Mouse (Mus musculus): ENCODE measurements around the gene Runx2. TPM values are rescaled to one million over a fixed set of nuclear protein-coding genes. Genes with fewer than 3 reads are reported as not detected.
A peak's percentile ranks its signal among the peaks of the same experiment; 100 is the strongest.

Runx2 gene
- total and polyA plus RNA-seq, 2 experiments from 2014 or later: 0.83 to 1.5 TPM

DNA sequence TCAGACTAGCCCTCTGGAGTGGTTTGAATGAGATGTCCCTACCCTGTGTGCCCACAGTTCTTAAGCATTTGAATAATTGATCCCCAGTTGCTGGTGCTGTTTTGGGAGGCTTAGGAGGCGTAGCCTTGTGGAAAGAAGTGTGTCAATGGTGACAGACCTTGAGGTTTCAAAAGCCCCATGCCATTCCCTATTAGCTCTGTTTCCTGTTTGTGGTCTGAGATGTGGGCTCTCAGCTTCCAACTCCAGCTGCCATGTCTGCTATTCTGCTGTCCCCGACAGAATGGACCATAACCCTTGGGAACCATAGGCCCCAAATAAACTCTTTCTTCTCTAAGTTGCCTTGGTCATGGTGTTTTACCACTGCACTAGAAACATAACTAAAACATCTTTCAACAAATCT, 194.1 kb downstream of the Runx2 start:
- TF ChIP-seq CTCF (IDR thresholded peaks at IDR 0.05; ENCODE audit: low read depth): no peak
- ATAC-seq (no peak), DNase-seq (ENCODE audit: low spot score) (no peak)
- no peak overlapping the region for H3K4me3 ChIP-seq (ENCODE audit: low read length)
- no peak overlapping the region for H3K27ac ChIP-seq
- H3K4me2 ChIP-seq (ENCODE audit: low read depth, low read length): no peak overlapping the region
- H3K9ac ChIP-seq (replicated peaks; ENCODE audit: low read length): no peak overlapping the region
- no peaks in the 10 kb centered on the region for H3K9me3 ChIP-seq (ENCODE audit: low read length)
- 85% methylated on average over 2 of the region's 2 CpGs for WGBS
- no peaks in the 10 kb centered on the region for H3K36me3 ChIP-seq (ENCODE audit: insufficient read depth, low read length)
- H3K27me3 ChIP-seq (ENCODE audit: insufficient read depth, low read length): no peaks in the 10 kb centered on the region
- no peaks in the 10 kb centered on the region for H3K4me1 ChIP-seq (ENCODE audit: insufficient read depth, low read length)

DNA sequence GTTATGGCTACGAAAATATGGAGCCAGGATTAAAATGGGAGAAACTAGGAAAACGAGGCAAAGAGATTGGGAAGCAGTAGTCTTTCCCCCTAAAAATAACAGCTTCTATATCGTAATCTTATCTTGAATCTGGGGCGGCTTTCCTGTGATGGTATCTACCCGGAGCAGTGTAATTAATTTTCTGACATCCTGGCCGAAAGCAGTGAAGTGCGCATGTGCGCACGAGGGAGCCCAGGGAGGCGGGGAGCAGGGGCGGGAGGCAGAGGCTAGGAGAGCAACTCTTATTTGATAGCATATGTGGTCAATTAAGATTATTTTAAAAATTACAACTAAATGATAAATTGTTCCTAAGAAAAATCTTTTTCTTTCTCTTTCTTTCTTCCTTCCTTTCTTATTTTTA, 195.9 kb downstream of the Runx2 start:
- Histone ChIP-seq H3K9ac (replicated peaks; ENCODE audit: low read length) (no peak overlapping the region; the same call in 1 of the 2 replicates), H3K4me3 (ENCODE audit: low read length) (no peak overlapping the region), H3K27me3 (ENCODE audit: insufficient read depth, low read length) (no peaks in the 10 kb centered on the region), H3K36me3 (ENCODE audit: insufficient read depth, low read length) (no peaks in the 10 kb centered on the region), H3K4me1 (ENCODE audit: insufficient read depth, low read length) (0 out of 2 replicates have a peak, but pooled peaks cover 1% of the 10 kb centered on the region), H3K27ac (no peak overlapping the region), H3K4me2 (ENCODE audit: low read depth, low read length) (0 out of 2 replicates have a peak overlapping the region, but pooled peaks have one; percentile 23), H3K9me3 (ENCODE audit: low read length) (no peaks in the 10 kb centered on the region)
- TF ChIP-seq CTCF (IDR thresholded peaks at IDR 0.05; ENCODE audit: low read depth): no peak
- ATAC-seq: no peak
- DNase-seq (ENCODE audit: low spot score): peak; percentile 68
- WGBS: 62% methylated on average over 11 of the region's 11 CpGs

DNA sequence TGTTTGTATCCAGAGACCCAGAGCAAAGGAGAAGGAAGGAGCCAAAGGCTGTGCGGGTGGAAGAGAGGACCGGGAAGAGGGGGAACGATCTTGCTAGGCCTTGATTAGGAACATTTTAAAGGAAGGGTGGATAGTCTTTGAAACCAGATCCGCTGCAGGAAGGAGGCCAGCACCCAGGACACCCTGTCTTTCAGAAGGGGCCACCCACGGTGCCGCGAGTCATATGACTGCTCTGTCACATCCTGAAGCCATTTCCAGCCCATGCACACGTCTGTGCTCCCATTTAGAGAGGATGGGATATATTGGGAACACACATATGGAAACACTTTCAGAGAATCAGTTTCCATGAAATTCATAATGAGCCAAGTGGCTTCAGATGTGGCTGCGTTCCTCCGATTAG, 196.4 kb downstream of the Runx2 start:
- H3K9me3 ChIP-seq (ENCODE audit: low read length): no peaks in the 10 kb centered on the region
- 0 out of 2 replicates have a peak overlapping the region, but pooled peaks have one; percentile 23 for H3K4me2 ChIP-seq (ENCODE audit: low read depth, low read length)
- TF ChIP-seq CTCF (IDR thresholded peaks at IDR 0.05; ENCODE audit: low read depth): no peak
- H3K36me3 ChIP-seq (ENCODE audit: insufficient read depth, low read length): no peaks in the 10 kb centered on the region
- no peak overlapping the region; the same call in 1 of the 2 replicates for H3K9ac ChIP-seq (replicated peaks; ENCODE audit: low read length)
- DNase-seq (ENCODE audit: low spot score) (no peak), ATAC-seq (no peak)
- H3K27ac ChIP-seq: peak overlapping the region; percentile 11; the same call in 1 of the 2 replicates
- no peak overlapping the region for H3K4me3 ChIP-seq (ENCODE audit: low read length)
- H3K27me3 ChIP-seq (ENCODE audit: insufficient read depth, low read length): no peaks in the 10 kb centered on the region
- 58% methylated on average over 10 of the region's 10 CpGs for WGBS
- H3K4me1 ChIP-seq (ENCODE audit: insufficient read depth, low read length): 0 out of 2 replicates have a peak, but pooled peaks cover 4% of the 10 kb centered on the region

DNA sequence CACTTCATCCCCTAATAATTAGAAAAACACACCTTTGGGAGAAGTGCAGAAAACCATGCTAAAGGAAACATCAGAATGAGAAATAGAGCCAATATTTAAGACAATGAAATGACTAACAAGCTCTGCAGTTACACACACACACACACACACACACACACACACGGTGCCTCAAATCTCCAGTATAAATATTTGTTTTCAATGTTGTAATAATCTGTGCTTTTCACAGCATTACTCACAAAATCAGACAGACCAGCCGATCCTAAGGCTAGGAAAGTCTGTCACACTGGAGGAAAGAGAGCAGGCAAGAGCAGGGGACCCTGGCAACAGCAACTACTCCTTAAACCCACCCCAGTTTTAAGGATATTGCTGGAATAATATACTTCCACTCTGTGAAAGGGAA, 196.9 kb downstream of the Runx2 start:
- no peak for TF ChIP-seq CTCF (IDR thresholded peaks at IDR 0.05; ENCODE audit: low read depth)
- 70% methylated on average over 2 of the region's 2 CpGs for WGBS

DNA sequence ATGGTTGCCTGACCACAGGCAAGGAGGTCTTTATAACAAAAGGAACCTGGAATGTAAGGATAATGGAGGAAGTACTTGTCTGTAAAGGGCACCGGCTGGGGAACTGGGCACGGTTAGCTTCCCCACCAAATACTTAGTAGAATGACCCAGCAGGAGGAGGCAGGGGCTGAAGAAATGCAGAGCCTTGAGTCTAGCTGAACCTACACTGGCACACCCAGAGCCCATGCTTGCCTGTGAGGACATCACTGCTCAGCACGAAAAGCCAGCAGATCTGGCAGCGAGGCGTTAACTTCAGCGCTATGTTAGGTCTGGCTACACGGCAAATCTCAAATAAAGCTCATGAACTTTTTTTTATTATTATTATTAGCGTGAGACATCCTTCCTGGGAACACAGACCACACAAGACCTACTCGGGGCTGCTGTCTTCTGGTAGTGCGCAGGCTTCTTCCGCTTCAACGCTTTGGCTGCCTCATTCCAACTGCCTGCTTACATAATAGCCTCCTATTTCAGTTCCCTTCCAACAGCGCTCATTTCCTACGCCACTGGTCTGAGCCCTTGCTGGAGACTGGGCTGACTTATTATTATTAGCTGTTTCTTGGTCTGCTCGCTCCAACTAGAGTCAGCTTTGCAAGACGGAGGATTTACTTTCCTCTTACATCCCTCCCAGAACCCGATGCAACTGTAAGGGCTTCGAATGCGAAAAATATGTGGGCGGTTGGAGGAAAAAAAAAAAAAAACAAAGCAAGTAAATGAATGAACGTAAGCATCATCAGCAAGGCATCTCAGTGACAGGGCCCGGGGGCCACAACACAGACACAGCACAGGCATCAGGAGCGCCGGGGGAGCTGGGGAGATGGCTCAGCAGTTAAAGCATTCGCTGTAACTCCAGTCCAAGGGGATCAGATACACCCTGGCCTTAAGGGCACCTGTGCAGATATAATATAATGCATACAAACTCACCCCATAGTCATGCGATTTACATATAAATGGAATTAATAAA, 200.6 kb downstream of the Runx2 start:
- no peaks in the 10 kb centered on the region for H3K27me3 ChIP-seq (ENCODE audit: insufficient read depth, low read length)
- TF ChIP-seq CTCF (IDR thresholded peaks at IDR 0.05; ENCODE audit: low read depth): no peak
- 40% methylated on average over 26 of the region's 26 CpGs for WGBS
- H3K36me3 ChIP-seq (ENCODE audit: insufficient read depth, low read length): no peaks in the 10 kb centered on the region
- 0 out of 2 replicates have a peak, but pooled peaks cover 4% of the 10 kb centered on the region for H3K4me1 ChIP-seq (ENCODE audit: insufficient read depth, low read length)
- H3K4me3 ChIP-seq (ENCODE audit: low read length): no peak overlapping the region
- H3K9ac ChIP-seq (replicated peaks; ENCODE audit: low read length): no peak overlapping the region
- peak; percentile 77 for ATAC-seq
- H3K9me3 ChIP-seq (ENCODE audit: low read length): no peaks in the 10 kb centered on the region
- H3K27ac ChIP-seq: no peak overlapping the region; the same call in 1 of the 2 replicates
- DNase-seq (ENCODE audit: low spot score): peak; percentile 73
- H3K4me2 ChIP-seq (ENCODE audit: low read depth, low read length): peak overlapping the region; percentile 38

More for the DNA sequence above, 196.9 kb downstream of the Runx2 start:
- Histone ChIP-seq H3K9me3 (ENCODE audit: low read length) (no peaks in the 10 kb centered on the region), H3K27ac (no peak overlapping the region), H3K36me3 (ENCODE audit: insufficient read depth, low read length) (no peaks in the 10 kb centered on the region), H3K27me3 (ENCODE audit: insufficient read depth, low read length) (no peaks in the 10 kb centered on the region), H3K4me2 (ENCODE audit: low read depth, low read length) (no peak overlapping the region), H3K4me3 (ENCODE audit: low read length) (no peak overlapping the region), H3K4me1 (ENCODE audit: insufficient read depth, low read length) (0 out of 2 replicates have a peak, but pooled peaks cover 4% of the 10 kb centered on the region), H3K9ac (replicated peaks; ENCODE audit: low read length) (no peak overlapping the region; the same call in 1 of the 2 replicates)
- DNase-seq (ENCODE audit: low spot score) (no peak), ATAC-seq (no peak)

DNA sequence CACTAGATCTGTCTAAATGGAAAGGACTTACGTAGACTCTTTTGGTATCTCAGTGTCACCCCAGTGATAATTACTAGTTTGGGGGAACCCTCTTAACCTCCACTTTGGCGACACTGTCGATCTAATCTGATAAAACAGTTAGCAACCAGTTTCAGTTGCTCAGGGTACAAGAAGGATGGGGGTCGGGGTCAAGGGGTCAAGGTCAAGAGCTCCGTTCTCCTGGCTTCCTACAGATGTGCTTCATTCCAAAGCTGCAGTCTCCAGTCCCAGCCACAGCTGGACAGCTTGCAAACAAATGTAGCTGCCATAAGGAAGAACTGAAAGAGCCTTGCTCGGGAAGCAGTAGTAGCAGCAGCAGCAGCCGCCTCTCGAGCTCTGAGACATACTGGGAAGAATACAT, 202.0 kb downstream of the Runx2 start:
- Histone ChIP-seq H3K36me3 (ENCODE audit: insufficient read depth, low read length) (no peaks in the 10 kb centered on the region), H3K4me1 (ENCODE audit: insufficient read depth, low read length) (0 out of 2 replicates have a peak, but pooled peaks cover 4% of the 10 kb centered on the region), H3K9me3 (ENCODE audit: low read length) (no peaks in the 10 kb centered on the region), H3K9ac (replicated peaks; ENCODE audit: low read length) (no peak overlapping the region), H3K27ac (no peak overlapping the region), H3K27me3 (ENCODE audit: insufficient read depth, low read length) (no peaks in the 10 kb centered on the region), H3K4me2 (ENCODE audit: low read depth, low read length) (no peak overlapping the region), H3K4me3 (ENCODE audit: low read length) (no peak overlapping the region)
- DNase-seq (ENCODE audit: low spot score): no peak
- 64% methylated on average over 8 of the region's 8 CpGs for WGBS
- ATAC-seq: no peak
- TF ChIP-seq CTCF (IDR thresholded peaks at IDR 0.05; ENCODE audit: low read depth): no peak

All from hindbrain, postnatal 0 days (tissue).